Mouse (Mus musculus) embryo, embryonic 10 days (tissue): ENCODE results near the gene Fmnl2.

Experiments used
- DNase-seq: peaks from one replicate; pipeline ENCODE4 v3.0.0-alpha.2; 2015; ENCODE audit warnings: low spot score

Gene Fmnl2

DNA sequence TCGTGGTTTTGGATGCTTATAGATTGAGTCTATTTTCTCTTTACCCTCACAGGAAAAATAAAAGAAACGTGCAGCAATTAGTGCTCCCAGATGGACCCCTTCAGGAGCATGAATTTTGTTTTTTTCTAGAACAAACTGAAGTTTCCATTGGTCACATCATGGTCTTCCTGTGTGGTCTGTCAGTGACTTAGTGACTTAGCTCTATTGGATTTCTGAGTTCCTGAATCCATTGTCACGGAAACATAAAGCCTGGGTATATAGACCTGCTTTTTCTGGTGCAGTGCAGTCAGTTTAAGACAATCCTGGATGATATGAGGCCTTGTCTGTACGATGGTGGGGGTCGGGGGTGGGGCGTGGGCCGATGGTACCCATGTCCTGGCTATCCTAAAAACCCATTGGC lies 7.0 kb downstream of the Fmnl2 start:
- no peak for DNase-seq

DNA sequence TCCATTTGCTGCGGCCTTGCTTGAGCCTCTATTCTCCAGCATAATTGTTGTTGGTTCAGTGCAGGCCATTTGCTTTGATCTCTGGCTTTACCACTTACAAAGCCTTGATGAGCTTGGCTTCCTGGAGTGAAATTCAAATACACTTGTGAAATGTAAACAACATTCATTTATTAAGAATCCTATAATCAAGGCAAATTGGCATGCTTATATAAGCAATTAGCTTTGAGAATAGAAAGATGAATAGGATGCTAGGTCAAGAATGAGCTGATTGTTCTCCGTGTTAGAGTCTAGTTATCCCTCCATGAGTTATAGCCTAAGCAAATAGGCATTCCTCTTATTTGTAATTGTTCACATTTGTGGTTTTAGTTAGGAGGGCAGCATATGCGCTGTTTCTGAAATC lies 8.5 kb downstream of the Fmnl2 start:
- DNase-seq = no peak

DNA sequence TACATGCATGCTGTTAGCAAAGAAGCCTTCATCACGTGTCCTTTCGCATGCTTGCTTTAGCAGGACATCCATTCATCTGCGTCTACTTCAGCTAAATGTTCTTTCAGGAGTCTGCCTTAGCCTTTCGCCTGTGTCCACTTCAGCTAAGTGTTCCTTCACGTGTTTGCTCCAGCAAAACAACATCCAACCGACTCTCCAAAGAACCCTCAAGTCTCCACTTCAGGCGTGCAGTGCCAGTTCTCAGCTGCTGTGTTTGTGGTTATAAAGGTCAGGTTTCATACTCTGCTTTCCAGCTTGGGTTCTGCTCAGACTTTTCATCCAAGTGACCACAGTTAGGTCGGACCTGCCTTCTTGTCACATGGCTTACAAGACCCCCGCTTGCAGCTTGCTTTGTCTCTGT lies 10.1 kb downstream of the Fmnl2 start:
- no peak for DNase-seq

DNA sequence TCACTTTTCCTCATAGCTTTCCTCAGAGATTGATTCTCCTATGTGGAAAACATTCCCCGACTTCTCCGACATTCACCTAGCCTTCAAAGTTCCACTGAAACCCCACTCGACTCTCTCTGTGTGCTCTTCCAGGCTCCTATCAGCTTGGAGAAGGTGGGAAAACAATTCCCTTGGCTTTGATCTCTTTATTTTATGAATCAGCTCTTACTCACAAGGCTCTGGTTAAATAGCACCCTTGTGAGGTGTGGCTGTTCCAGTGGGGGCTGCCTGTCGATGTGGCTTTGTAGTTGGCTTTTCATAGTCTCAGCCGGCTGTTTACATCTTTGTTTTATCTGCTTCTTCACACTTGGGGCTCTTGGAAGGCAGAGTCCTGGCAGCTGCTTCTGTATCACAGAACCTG lies 10.5 kb downstream of the Fmnl2 start:
- DNase-seq = no peak

DNA sequence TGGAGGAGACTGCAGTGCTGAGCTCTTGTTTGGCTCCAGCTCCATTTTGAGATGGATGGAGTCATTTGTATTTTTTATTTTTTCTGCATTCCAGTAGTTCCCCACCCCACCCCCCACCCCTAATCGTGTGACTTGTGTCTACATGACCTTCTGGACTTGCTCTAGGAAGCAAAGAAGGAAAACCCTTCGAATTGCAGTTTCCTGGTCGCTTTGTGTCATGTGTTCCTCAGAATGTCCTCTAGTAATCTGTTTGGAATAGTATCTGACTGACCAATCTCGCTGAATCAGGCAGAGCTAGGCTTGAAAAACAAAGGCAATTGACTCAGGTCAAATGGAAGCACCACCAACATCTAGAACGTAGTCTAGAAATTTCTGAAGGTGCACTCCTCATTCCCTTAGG lies 15.0 kb downstream of the Fmnl2 start:
- DNase-seq = no peak

DNA sequence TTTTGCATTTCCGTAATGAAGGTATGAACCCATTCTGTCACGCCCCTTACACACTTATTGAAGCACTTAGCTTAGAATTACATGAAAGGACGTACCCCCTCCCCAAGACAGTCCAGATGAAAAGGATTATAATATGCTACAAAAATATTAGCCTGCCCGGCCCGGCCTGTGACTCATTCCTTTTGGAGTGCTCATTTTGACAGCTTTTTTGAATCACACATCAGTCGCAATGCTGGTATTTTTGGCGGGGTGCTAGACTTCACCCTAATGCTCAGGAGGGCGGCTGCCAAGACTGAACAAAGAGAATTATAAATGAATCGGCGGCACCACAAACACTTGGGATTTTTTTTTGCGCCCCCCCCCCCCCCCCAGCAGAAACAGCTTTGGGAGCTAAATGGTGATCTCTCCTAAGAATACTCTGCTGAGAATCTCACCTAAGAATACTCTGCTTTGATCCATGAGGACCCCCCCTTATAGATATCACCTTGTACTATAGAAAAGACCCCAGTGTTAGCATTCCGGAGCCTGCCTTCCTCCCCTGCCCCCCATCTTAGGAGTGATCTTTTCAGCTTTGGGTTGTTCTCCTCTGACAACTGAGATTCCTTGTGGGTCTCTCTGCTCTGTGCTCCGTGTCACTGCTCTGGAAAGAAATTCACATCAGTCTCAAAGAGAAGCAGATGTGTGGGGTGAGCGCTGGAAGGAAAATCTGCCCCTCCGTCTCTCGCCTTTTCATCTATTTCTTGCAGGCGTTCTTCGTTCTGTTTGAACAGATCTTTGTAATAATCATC lies 15.8 kb downstream of the Fmnl2 start:
- no peak for DNase-seq

DNA sequence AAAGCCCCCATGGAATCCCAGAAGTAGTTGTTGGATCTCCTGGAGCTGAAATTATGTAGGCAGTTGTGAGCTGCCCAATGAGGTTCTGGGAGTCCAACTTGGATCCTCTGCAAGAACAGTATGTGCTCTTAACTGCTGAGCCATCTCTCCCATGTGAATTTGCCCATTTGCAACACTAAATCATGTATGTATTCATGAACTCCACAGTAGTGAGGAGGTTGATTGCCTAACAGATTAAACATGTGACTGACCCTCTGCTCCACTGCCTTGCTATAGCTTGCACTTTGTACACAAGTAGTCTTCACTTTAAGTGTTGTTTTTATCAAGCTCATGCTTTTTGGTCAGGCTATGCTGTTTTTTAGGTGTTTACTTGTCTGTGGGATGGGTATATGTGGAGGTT lies 17.1 kb downstream of the Fmnl2 start:
- DNase-seq = no peak

DNA sequence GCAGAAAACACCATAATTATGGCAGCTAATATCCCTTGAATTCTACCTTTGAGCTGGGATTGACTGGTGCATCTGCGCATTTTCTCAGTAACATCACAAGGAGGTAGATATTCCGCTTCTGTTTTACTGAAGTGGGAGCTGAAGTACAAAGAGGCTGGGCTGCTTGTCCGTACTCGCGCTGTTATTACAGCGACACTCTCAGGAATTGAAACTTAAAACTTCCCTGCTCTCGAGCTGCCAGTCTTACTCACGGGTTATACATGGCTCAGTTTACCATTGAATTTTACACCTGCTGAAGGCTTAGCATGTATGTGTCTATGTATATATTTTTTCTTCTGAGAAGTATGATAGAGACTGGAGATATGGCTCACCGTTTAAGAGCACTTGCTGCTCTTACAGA lies 18.1 kb downstream of the Fmnl2 start:
- no peak for DNase-seq

DNA sequence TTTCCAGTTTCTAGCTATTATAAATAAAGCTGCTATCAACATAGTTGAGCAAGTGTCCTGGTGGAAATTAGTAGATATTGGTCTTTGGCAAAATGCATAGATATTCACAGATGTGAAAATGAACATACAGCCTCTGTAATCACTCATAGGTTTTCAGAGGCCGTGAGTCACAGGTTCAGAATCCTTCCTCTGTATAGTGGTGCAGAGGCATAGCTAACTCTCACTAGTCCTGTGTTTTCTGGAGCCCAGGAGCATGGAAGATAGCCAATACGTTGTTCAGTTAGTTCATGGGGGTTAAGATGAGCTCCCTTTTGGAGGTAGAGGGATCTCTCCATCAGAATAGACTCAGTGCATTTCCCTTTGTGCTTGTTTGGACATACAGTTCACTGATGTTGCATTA lies 25.7 kb downstream of the Fmnl2 start:
- DNase-seq = no peak

DNA sequence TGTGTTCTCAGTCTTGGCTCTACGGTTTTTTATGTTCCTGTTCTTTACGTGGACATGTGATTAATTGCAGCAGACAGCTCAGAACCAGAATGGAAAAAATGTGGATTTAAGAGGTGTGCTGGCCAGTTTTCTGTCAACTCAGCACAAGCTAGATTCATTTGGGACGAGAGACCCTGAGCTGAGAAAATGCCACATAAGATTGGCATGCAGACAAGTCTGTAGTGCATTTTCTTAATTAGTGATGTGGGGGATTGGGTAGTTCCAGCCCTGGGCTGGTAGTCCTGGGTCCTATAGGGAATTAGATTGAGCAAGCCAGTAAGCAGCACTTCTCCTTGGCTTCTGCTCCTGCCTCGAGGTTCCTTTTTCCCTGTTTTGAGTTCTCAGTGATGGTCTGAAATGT lies 26.4 kb downstream of the Fmnl2 start:
- DNase-seq = no peak

DNA sequence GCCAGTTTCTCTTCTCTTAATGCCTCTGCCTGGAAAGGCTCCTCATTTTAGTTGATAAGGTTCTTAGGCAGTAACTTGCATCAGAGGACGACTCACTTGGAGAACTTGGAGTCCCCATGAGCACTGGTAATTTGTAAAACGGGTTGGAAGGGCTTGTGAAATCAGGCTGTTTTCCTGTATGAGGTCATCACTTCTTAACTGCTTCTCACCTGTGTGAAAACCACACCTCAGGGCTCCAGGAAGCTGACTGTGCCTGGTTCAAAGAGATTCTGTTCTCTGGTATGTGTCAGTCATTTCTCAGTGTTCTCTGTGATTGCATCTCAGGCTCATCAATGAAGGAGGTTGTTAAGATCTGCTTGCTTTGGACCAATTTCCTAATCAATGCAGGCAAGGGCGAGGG lies 27.4 kb downstream of the Fmnl2 start:
- DNase-seq = no peak

DNA sequence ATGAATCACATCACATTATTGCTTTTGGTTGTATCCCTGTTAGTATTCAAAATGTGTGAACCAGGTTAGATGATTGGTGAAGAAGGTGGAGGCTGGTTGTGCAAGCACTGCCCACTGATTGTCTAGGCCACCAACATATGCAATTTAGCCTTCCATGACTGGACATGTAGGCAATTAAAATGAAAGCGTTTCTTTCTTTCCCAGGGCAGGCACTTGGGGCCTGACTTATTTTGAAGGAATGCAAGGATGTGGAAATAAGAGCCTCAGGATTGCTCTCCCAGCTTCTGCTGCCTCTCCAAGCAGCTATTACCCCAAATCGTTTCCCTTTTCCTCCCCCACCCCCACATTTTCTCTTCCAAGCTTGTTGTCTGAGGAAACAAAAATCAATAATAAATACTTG lies 29.6 kb downstream of the Fmnl2 start:
- no peak for DNase-seq

DNA sequence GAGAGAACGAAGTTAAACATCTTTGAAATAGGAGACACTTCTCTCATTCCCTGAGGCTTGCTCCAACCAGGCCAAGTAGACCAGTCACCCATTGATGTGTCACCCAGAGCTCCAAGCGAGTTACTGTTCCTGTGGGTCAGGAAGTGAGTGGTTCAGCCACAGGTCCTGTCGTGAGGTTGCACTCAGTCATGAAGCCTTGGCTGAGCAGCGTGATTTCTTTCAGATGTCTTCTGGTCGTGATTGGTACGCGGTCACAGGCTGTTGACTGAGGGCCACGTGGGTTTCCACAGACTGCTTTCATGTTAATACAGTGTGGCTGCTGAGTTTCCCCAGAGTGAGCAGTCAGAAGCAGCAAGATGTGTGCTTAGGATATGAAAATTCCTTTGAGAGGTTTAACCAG lies 33.5 kb downstream of the Fmnl2 start:
- no peak for DNase-seq

DNA sequence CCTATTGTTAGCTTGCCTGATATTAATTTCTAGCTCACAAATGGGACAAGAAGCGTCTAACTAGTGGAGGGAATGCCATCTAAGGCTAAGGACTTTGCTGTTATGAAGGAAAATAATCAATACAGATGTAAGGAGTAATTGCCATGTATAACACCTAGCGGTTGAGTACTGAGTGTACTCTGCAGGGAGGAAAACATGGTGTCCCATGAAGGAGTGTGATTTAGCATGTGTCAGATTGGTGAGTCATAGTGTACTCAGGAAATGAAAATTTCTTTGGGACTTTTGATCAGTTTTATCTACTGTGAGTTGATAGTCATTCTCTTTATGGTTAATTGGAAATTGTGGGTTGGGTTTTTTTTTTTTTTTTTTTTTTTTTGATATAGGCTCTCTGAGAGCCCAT lies 34.1 kb downstream of the Fmnl2 start:
- no peak for DNase-seq

DNA sequence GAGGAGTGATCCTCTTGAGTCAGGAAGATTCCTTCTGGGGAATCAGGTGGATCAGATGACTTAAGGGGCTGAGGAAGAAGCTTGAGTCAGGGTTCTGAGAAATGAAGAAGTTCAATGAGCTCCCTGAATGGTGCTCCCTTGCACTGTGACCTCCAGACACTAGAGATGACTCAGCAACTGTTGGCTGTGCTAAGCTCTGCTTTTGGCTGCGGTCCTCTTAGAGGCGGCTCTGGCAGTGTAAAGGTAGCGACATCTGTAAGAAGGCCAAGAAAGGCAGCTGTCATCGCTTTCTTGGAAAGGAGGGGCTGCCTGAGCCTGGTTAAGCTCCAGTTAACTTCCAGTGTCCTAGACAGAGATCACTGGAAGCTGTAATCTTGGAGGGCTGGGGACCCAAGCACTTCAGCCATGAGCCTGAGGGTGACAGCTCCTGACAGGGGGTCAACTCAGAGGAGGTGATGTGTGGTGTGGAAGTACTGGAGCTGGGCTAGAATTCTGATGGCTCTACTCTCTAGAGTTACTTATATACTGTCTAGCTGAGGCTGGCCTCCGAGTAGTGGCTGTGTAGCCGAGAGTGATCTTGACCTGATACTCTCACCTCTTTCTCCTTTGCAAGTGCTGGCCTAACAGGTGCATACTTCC lies 37.4 kb downstream of the Fmnl2 start:
- no peak for DNase-seq

DNA sequence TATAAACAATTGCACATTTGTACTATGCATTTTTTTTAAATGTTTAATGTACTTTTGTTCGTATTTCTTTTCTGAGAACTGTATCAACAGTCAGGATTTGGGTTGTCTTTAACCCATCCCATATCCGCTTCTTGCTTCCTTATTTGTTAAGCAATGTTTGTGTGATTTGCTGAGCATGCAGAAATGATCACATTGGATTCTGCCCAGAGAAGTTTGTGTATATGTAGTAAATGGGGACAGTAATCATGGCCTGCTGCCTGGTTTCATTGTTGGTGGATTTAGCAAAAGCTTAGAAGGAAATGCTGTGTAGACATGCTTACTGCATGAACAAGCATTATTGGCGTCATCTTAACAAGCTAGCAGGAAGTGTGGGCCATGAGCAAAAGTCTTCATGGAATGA lies 39.3 kb downstream of the Fmnl2 start:
- no peak for DNase-seq

DNA sequence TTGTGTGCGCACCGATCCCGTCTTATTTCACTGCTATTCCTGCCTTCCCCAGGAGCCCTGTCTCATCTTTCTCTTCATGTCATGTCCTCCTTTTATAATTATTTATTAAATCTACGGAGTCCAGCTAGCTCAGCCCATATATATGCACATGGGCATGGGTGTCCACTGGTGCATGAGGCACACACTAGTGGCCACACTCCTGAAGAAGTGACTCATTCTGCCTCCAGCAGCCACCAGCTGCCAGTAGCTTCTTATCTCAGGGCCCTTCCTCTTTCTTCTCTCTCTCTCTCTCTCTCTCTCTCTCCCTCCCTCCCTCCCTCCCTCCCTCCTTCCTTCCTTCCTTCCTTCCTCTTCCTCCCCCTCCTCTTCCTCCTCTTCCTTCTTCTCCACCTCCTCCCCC lies 43.1 kb downstream of the Fmnl2 start:
- no peak for DNase-seq

DNA sequence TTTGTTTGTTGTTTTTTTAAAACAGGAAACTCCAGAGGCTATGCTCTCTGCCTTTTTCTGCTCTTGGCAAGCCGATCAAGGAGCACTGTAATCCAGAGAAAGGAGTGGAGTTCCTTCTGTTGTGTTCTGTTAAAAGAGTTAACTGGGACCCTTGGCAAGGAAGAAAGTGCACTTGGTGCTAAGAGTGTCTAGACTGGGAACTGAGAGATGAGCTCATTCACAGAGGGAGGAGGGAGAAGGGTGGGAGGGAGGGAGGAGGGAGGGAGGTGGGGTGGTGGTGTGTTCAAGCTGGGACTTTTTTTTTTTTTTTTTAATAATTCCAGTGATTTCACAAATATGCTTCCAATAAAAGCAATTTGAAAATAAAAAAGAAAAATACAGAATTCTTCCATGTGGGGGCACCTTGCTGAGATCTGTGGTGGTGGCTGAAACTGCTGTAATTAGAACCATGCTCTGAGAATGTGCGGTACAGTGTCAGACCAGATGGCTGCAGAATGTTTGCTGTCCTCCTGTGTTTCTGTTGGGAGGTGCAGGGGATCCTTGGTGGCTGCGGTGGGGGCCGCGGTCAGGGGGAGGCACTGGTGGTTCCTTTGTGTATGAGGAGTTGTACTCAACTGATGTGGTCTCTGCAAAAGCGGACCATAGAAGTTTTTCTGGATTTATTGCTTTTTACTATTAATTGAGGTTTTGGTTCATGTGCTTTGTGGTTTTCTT lies 43.8 kb downstream of the Fmnl2 start:
- peak; percentile 29 for DNase-seq

DNA sequence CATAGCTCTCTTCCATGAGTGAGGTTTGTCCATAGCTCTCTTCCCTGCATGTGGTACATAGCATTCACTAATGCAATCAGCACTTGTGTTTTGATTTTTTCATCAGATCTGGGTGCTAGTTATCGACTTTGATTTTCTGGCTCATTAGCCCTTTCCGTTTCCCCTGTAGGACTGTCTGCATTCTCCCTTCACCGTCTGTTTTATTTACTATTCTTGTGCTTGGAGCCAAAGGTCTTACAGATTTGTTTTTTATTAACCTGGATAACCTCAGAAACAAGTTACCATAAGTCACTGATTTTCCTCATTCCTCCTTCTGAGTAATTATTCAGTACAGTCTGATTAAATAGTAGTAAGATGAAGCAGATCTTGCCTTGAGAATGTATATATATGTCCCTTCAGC lies 44.8 kb downstream of the Fmnl2 start:
- DNase-seq = no peak

DNA sequence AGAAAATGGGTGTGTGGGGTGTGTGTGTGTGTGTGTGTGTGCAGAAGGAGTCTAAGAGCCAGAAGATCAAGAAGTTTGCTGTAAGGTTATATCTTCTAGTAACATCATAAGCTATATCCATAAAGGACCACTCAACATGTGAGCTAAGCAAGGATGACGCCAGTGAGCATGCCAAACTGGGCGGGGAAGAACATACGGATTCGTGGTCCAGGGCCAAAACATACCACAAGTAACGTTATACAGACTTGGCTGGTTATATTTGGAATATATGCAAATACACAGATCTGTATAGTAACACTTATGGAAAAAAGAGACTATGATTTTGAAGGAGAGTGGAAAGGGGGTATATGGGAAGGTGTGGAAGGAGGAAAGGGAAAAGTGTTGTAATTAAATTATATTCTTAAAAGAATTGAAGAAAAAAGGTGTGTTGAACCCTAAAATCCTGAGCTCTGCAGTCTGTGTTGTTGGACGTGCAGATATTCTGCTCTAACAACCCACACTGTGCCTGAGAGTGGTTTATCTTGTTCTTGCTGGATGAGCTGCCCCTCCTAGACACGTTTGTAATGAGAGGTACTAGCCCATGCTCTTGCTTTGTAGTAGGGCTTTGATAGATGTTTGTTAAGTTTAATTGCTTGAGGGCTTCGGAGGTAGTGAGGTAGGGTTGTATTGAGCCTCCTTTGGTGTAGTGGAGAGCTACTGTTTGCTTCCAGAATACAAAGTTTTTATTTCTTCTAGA lies 45.7 kb downstream of the Fmnl2 start:
- no peak for DNase-seq

DNA sequence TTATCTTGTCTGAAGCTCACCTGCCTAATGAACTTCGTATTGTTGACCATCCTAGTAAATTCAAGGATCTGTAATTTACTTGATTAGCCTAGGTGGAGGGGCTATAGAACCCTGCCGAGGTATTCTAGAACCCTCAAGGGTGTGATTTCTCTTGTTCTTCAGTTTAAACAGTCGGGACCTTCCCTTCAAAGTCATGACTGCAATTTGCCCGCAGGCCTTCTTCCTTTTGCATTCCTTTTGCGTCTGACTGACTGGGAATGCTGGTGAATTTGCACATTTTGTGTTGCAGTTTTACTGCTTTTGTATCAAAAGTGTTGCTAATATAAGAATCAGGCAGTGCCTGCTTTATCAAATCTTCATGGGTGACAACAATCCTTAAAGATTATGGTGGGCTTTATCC lies 46.9 kb downstream of the Fmnl2 start:
- no peak for DNase-seq

DNA sequence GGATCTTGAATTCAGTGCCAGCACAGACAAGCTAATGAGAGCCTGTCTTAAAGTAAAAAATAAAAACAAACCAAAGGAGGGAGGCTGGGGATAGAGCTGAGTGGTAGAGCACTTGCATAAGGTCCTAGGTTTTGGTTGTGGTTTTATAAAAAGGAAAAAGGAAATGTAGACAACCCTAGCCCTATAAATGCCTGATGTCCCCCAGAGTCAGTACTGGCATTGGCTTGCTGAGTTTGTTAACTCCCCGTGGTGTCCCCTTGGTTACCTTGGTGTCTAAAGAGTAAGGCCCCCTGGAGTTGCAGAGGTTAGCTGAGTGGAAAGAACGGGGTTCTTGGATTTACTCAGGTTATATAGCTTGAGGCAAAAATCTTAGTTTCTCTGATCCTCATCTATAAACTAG lies 55.7 kb downstream of the Fmnl2 start:
- no peak for DNase-seq

DNA sequence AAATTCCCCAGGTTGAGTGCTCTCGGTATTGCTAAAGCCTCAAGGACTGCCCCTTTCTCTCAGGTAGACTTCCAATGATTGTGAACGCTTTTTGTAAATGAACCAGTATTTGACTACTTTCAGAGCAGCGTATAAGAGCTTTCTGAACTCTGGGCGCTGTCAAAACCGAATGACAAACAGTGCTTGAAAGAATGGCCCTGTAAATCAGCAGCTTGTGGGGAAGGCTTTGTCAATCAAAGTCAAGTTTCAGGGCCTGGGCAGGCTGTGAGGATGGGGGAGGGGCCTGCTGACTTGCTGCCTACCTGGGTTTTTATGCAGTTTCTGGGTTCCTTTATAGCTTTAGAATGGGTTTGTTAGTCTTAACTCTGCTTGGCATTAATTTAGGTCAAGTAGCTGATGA lies 56.1 kb downstream of the Fmnl2 start:
- no peak for DNase-seq
